Mouse (Mus musculus) bone marrow, adult 2 months (tissue): ENCODE data around the gene Mecom.

Experiments
- CTCF ChIP-seq: fragments of 200-500 bp; IDR thresholded peaks from 2 replicates; pipeline ENCODE4 v1.5.1; 2011; ENCODE audit warnings: low read length, control low read depth; ENCODE audit not compliant: control insufficient read depth, insufficient read depth
- POLR2A ChIP-seq: fragments of 200-500 bp; IDR thresholded peaks from 2 replicates; pipeline ENCODE4 v1.6.1; 2011; ENCODE audit warnings: low read depth, mild to moderate bottlenecking, control low read depth, low read length, borderline replicate concordance; ENCODE audit not compliant: control insufficient read depth

- no peak for TF ChIP-seq POLR2A
- TF ChIP-seq CTCF = no peak
These were observed 240.2 kb downstream of the Mecom start for GRCm38 (mm10) chr3:30307601-30308000.
